Mouse (Mus musculus): ENCODE data around the gene Zmiz1. TPM values are rescaled to one million over a fixed set of nuclear protein-coding genes. Genes with fewer than 3 reads are reported as not detected.

Gene Zmiz1
- total and polyA plus RNA-seq, 3 experiments = 0.09 to 0.16 TPM; not detected in 1

GRCm38 (mm10) chr14:25451699-25452632 is 7.0 kb upstream of the Zmiz1 start:
- ATAC-seq (ENCODE audit: extremely low read depth, insufficient number of reproducible peaks, low FRiP score, poor library complexity, severe bottlenecking) (no peak), DNase-seq (ENCODE audit: low spot score) (no peak)
- H3K27me3 ChIP-seq (ENCODE audit: insufficient read depth, low read length) = no peaks in the 10 kb centered on the region
- no peaks in the 10 kb centered on the region for H3K4me1 ChIP-seq (ENCODE audit: insufficient read depth, low read depth, low read length)
- H3K9me3 ChIP-seq (replicated peaks) = peaks cover 84% of the 10 kb centered on the region
- H3K36me3 ChIP-seq (replicated peaks) = no peaks in the 10 kb centered on the region
- H3K4me3 ChIP-seq (ENCODE audit: low read depth, low read length) = no peak overlapping the region
- TF ChIP-seq TAL1 (conservative IDR thresholded peaks at IDR 0.05; ENCODE audit: low read depth, low read length) (no peak), CTCF (IDR thresholded peaks at IDR 0.05; ENCODE audit: low read depth, low read length) (no peak), POLR2AphosphoS5 (IDR thresholded peaks at IDR 0.05; ENCODE audit: insufficient replicate concordance, low read depth, low read length) (no peak), GATA2 (IDR thresholded peaks at IDR 0.05; ENCODE audit: borderline replicate concordance, low read depth, low read length) (no peak)

- no peaks in the 10 kb centered on the region for H3K27me3 ChIP-seq (ENCODE audit: insufficient read depth, low read length)
- ATAC-seq (ENCODE audit: extremely low read depth, insufficient number of reproducible peaks, low FRiP score, poor library complexity, severe bottlenecking) (no peak), DNase-seq (ENCODE audit: low spot score) (no peak)
- peaks cover 85% of the 10 kb centered on the region for H3K9me3 ChIP-seq (replicated peaks)
- no peaks in the 10 kb centered on the region for H3K4me1 ChIP-seq (ENCODE audit: insufficient read depth, low read depth, low read length)
- no peak overlapping the region for H3K4me3 ChIP-seq (ENCODE audit: low read depth, low read length)
- no peak for TF ChIP-seq TAL1 (conservative IDR thresholded peaks at IDR 0.05; ENCODE audit: low read depth, low read length)
- TF ChIP-seq GATA1 (IDR thresholded peaks at IDR 0.05; ENCODE audit: borderline replicate concordance, low read length) = no peak
- no peak for TF ChIP-seq GATA2 (IDR thresholded peaks at IDR 0.05; ENCODE audit: borderline replicate concordance, low read depth, low read length)
- no peak for TF ChIP-seq CTCF (IDR thresholded peaks at IDR 0.05; ENCODE audit: low read depth, low read length)
- no peak for TF ChIP-seq POLR2AphosphoS5 (IDR thresholded peaks at IDR 0.05; ENCODE audit: insufficient replicate concordance, low read depth, low read length)
- H3K36me3 ChIP-seq (replicated peaks) = no peaks in the 10 kb centered on the region
These were observed 6.4 kb upstream of the Zmiz1 start for GRCm38 (mm10) chr14:25452633-25453025.

DNA sequence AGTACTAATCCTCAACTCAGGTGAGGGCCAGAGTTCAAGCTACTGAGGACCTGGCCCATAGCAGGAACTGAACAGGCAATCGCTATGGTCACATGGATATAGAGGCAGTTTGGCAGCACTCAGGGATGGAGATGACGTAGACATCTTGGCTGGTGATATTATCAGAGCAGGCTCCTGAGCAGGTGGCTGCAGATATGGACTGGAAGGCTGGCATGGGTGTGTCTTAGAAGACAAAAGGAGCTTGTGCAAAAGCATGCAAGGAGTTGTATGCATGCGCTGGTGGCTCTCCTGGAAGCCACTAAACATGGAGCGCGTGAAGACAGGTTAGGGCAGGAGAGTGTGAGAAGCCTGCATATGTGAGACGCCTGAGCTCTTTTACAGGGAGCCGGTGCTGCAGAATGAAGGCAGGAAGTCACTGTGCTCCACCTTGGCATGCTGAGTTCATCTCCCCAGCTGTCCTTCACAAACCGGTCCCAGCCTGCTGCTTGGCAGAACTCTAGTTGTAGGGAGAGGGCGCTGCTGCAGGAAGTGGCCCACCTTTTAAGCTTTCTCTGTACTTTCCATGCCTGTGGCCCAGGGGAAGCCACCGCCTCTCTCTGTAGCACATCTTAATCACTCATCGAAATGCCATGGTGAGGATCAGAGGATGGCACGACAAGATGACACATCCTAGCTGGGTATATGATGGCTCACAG is 4.8 kb upstream of the Zmiz1 start:
- no peak for TF ChIP-seq GATA2 (IDR thresholded peaks at IDR 0.05; ENCODE audit: borderline replicate concordance, low read depth, low read length)
- no peak for TF ChIP-seq POLR2AphosphoS5 (IDR thresholded peaks at IDR 0.05; ENCODE audit: insufficient replicate concordance, low read depth, low read length)
- TF ChIP-seq CTCF (IDR thresholded peaks at IDR 0.05; ENCODE audit: low read depth, low read length) = no peak
- TF ChIP-seq GATA1 (IDR thresholded peaks at IDR 0.05; ENCODE audit: borderline replicate concordance, low read length) = no peak
- TF ChIP-seq TAL1 (conservative IDR thresholded peaks at IDR 0.05; ENCODE audit: low read depth, low read length) = no peak
- H3K27me3 ChIP-seq (ENCODE audit: insufficient read depth, low read length) = no peaks in the 10 kb centered on the region
- H3K4me1 ChIP-seq (ENCODE audit: insufficient read depth, low read depth, low read length) = no peaks in the 10 kb centered on the region
- H3K4me3 ChIP-seq (ENCODE audit: low read depth, low read length) = no peak overlapping the region
- H3K36me3 ChIP-seq (replicated peaks) = no peaks in the 10 kb centered on the region
- H3K9me3 ChIP-seq (replicated peaks) = peaks cover 86% of the 10 kb centered on the region
- DNase-seq (ENCODE audit: low spot score) (no peak), ATAC-seq (ENCODE audit: extremely low read depth, insufficient number of reproducible peaks, low FRiP score, poor library complexity, severe bottlenecking) (no peak)

DNA sequence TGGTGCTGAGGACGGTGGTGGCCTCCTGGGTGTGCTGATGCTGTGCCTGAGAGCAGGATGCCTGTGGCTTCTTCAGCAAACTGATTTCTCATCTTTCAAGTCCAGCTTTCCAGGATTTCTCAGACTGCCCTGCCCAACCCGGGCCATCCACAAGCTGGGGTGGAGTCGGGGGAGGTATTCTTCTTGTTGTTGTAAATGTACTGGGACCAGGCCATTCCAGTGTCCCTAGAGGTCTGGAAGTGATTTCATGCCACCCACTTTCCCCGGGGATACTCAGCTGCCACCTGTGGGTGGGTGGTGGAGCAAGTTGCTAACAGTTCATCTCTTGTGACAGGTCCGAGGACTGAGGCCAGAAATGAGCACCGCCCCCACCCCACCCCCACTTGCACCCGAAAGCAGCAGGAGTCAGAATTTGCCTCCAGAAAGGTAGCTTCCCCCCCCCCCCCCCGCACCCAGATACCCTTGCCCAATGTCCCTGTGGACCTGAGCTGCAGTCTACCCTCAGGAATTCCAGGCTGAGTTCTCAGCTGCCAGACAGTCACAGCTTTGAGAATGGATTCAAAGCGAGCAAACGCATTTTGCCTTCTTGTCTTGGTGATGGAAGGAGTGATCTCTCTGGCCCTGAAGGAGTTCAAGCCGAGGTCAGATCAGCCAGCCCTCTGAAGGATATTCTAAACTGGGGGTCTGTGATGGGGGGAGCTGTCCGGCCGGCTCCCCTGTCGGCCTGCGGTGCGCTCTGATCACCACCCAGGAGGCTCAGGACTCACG is 2.1 kb upstream of the Zmiz1 start:
- Histone ChIP-seq H3K4me1 (ENCODE audit: insufficient read depth, low read depth, low read length) (no peaks in the 10 kb centered on the region), H3K27me3 (ENCODE audit: insufficient read depth, low read length) (no peaks in the 10 kb centered on the region), H3K9me3 (replicated peaks) (peaks cover 96% of the 10 kb centered on the region), H3K36me3 (replicated peaks) (no peaks in the 10 kb centered on the region), H3K4me3 (ENCODE audit: low read depth, low read length) (no peak overlapping the region; the same call in 1 of the 2 replicates)
- TF ChIP-seq CTCF (IDR thresholded peaks at IDR 0.05; ENCODE audit: low read depth, low read length) (no peak), POLR2AphosphoS5 (IDR thresholded peaks at IDR 0.05; ENCODE audit: insufficient replicate concordance, low read depth, low read length) (no peak), TAL1 (conservative IDR thresholded peaks at IDR 0.05; ENCODE audit: low read depth, low read length) (no peak), GATA2 (IDR thresholded peaks at IDR 0.05; ENCODE audit: borderline replicate concordance, low read depth, low read length) (no peak), GATA1 (IDR thresholded peaks at IDR 0.05; ENCODE audit: borderline replicate concordance, low read length) (no peak)
- DNase-seq (ENCODE audit: low spot score) (no peak), ATAC-seq (ENCODE audit: extremely low read depth, insufficient number of reproducible peaks, low FRiP score, poor library complexity, severe bottlenecking) (no peak)

- ATAC-seq (ENCODE audit: extremely low read depth, insufficient number of reproducible peaks, low FRiP score, poor library complexity, severe bottlenecking) = no peak
- H3K4me3 ChIP-seq (ENCODE audit: low read depth, low read length) = no peak overlapping the region; the same call in 1 of the 2 replicates
- H3K27me3 ChIP-seq (ENCODE audit: insufficient read depth, low read length) = no peaks in the 10 kb centered on the region
- H3K36me3 ChIP-seq (replicated peaks) = no peaks in the 10 kb centered on the region
- peaks cover 91% of the 10 kb centered on the region for H3K9me3 ChIP-seq (replicated peaks)
- no peaks in the 10 kb centered on the region for H3K4me1 ChIP-seq (ENCODE audit: insufficient read depth, low read depth, low read length)
- TF ChIP-seq TAL1 (conservative IDR thresholded peaks at IDR 0.05; ENCODE audit: low read depth, low read length) (no peak), POLR2AphosphoS5 (IDR thresholded peaks at IDR 0.05; ENCODE audit: insufficient replicate concordance, low read depth, low read length) (no peak), CTCF (IDR thresholded peaks at IDR 0.05; ENCODE audit: low read depth, low read length) (no peak), GATA2 (IDR thresholded peaks at IDR 0.05; ENCODE audit: borderline replicate concordance, low read depth, low read length) (no peak), GATA1 (IDR thresholded peaks at IDR 0.05; ENCODE audit: borderline replicate concordance, low read length) (no peak)
- DNase-seq (ENCODE audit: low spot score) = no peak
These were observed 1.5 kb upstream of the Zmiz1 start for GRCm38 (mm10) chr14:25457434-25457957.

Data from G1E (cell line).